Mouse (Mus musculus) spleen, postnatal 0 days (tissue): ENCODE measurements around the gene Nxt1. TPM values are rescaled to one million over a fixed set of nuclear protein-coding genes. Genes with fewer than 3 reads are reported as not detected.

Experiments
- polyA plus RNA-seq: library from polyadenylated mRNA; unstranded; fragments of >200 nt; fragmentation: Nextera tagmentation; extraction: Ambion mirVana; gene quantifications from 2 replicates; pipeline ENCODE4 v1.2.1, GENCODE M21; 2015

The Nxt1 gene
- 75.2 and 80.6 TPM in 2 replicates for polyA plus RNA-seq

GRCm38 (mm10) chr2:148672199-148673096 is at the start of gene Nxt1:
TSS of gene Nxt1 (plus strand) at chr2:148672601.

GRCm38 (mm10) chr2:148680775-148681291 is 8.4 kb downstream of the Nxt1 start, which contains the start of gene Gzf1:
TSS of gene Gzf1 (plus strand) at chr2:148681023.

Other genes with a start within 250 kb of the Nxt1 start
- 7.8 and 9.7 TPM in 2 replicates for gene Cd93, start 229.0 kb upstream of the Nxt1 start, polyA plus RNA-seq
- 6.9 and 8.1 TPM in 2 replicates for gene Gzf1, start 8.4 kb downstream of the Nxt1 start, polyA plus RNA-seq
- 0.45 and 0.70 TPM in 2 replicates for gene Napb, start 59.9 kb downstream of the Nxt1 start, polyA plus RNA-seq
- not detected in 2 replicates for gene Cstl1, start 77.8 kb downstream of the Nxt1 start, polyA plus RNA-seq
- gene Cst11, start 98.9 kb downstream of the Nxt1 start, polyA plus RNA-seq = not detected in 2 replicates
- gene 8030411F24Rik, start 109.4 kb downstream of the Nxt1 start, polyA plus RNA-seq = not detected in 2 replicates
- not detected in 2 replicates for gene Cst12, start 116.8 kb downstream of the Nxt1 start, polyA plus RNA-seq
- gene Cst8, start 126.2 kb downstream of the Nxt1 start, polyA plus RNA-seq = not detected in 2 replicates
- gene Cst13, start 147.5 kb downstream of the Nxt1 start, polyA plus RNA-seq = not detected in 2 replicates
- 0.31 and 0.73 TPM in 2 replicates for gene Cst9, start 162.5 kb downstream of the Nxt1 start, polyA plus RNA-seq
- not detected in 2 replicates for gene 9230104L09Rik, start 192.4 kb downstream of the Nxt1 start, polyA plus RNA-seq
- 328 and 437 TPM in 2 replicates for gene Cst3, start 203.1 kb downstream of the Nxt1 start, polyA plus RNA-seq